Mouse (Mus musculus) forebrain, embryonic 16.5 days (tissue): ENCODE results near the gene Tmbim4. TPM values are rescaled to one million over a fixed set of nuclear protein-coding genes. Genes with fewer than 3 reads are reported as not detected.

Source experiments
- ATAC-seq: fragments of 200-750 bp; cut with Nextera tagmentation; 2 replicates; pipeline ENCODE4 v1.8.0; 2017; ENCODE audit warnings: mild to moderate bottlenecking, moderate library complexity
- H3K27ac ChIP-seq: fragments of 300-500 bp; sonication (generic); 2 replicates; pipeline ENCODE4 v1.5.1; 2014; ENCODE audit warnings: low read length, control low read depth
- H3K27me3 ChIP-seq: fragments of 300-500 bp; sonication (generic); replicated peaks from 2 replicates; pipeline ENCODE4 v1.6.1; 2014; ENCODE audit warnings: low read length; ENCODE audit not compliant: control insufficient read depth, insufficient read depth
- H3K36me3 ChIP-seq: fragments of 300-500 bp; sonication (generic); 2 replicates; pipeline ENCODE4 v1.6.1; 2014; ENCODE audit not compliant: control insufficient read depth, insufficient read depth
- H3K4me1 ChIP-seq: fragments of 300-500 bp; sonication (generic); replicated peaks from 2 replicates; pipeline ENCODE4 v1.6.1; 2014; ENCODE audit warnings: low read length; ENCODE audit not compliant: control insufficient read depth, insufficient read depth
- H3K4me2 ChIP-seq: fragments of 300-500 bp; sonication (generic); 2 replicates; pipeline ENCODE4 v1.6.1; 2014; ENCODE audit warnings: mild to moderate bottlenecking, low read length, control low read depth
- H3K4me3 ChIP-seq: fragments of 300-500 bp; sonication (generic); replicated peaks from 2 replicates; pipeline ENCODE4 v1.5.1; 2014; ENCODE audit warnings: mild to moderate bottlenecking, low read length, control low read depth
- H3K9ac ChIP-seq: fragments of 300-500 bp; sonication (generic); replicated peaks from 2 replicates; pipeline ENCODE4 v1.6.1; 2014; ENCODE audit warnings: low read depth, low read length, control low read depth
- H3K9me3 ChIP-seq: fragments of 300-500 bp; sonication (generic); 2 replicates; pipeline ENCODE4 v1.6.1; 2016; ENCODE audit warnings: low read length; ENCODE audit not compliant: control insufficient read depth
- WGBS: fragments of 180-500 bp; shearing (Covaris S2); extraction: QIAGEN DNeasy Blood & Tissue Kit; methylation state at CpG from one replicate; pipeline ENCODE4 v1.1.7; 2014; 5-methylcytosine and 5-hydroxymethylcytosine counted together
- polyA plus RNA-seq: library from polyadenylated mRNA; unstranded; fragments of >200 nt; fragmentation: Nextera tagmentation; extraction: Ambion mirVana; gene quantifications from 2 replicates; pipeline ENCODE4 v1.2.1, GENCODE M21; 2015

The Tmbim4 gene
- polyA plus RNA-seq, 1 experiment from 2014 or later = 80.7 TPM

DNA sequence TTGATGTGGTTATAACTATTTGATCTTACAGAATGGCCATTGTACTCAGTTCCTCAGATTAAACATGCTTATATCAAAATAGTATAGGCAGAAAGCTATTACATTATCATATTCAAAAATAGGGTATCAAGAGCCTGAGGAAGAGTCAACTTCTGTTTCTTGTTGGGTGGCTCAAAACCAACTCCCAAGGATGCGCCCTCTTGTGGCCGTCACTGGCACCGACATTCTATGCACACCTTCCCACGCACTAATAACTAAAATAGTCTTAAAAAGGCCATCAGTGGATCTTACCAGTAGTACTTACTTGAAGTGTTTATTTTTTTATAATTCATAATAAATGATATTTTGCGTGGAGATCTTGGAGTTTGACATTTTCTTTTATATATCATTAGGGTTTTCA, 30.3 kb downstream of the Tmbim4 start:
- H3K9me3 ChIP-seq = no peaks in the 10 kb centered on the region
- no peak overlapping the region for H3K9ac ChIP-seq
- H3K4me2 ChIP-seq = no peak overlapping the region
- H3K4me1 ChIP-seq = peaks cover 14% of the 10 kb centered on the region
- no peak overlapping the region for H3K27ac ChIP-seq
- H3K27me3 ChIP-seq = no peaks in the 10 kb centered on the region
- H3K4me3 ChIP-seq = no peak overlapping the region
- ATAC-seq = no peak
- H3K36me3 ChIP-seq = peaks cover 7% of the 10 kb centered on the region; the same call in 1 of the 2 replicates
- 26% methylated on average over 5 of the region's 5 CpGs for WGBS

DNA sequence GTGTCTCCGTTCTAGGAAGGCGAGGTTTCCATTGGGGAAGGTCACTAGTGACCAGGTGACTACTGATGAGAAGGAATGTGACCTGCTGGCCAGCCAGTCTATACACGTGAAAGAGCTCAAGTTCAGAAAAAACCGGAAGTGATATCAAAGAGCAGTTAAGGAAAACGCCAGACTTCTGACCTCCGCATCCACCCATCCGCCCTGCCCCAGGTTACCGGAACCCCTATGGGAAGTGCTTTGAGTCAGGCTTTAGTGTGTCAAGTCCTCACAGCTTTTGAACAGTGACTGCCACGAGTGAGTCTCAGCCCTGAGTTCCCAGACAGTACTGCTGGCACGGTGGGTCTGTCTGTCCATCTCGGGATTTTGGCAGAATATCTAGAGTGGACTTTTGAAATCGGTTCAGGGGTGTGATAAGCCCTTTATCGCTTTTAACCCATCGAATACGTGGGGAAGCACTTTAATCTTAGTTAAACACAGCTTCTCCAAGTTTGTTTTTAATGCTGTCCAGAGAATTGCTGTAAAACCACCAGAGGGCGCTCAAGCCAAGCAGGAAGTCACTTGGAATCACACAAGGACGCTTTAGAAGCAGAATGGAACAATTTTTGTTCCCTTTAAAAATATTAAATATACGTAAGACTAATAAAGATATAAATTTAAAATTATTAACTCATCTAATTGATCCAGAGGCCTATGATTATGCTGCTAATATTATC, 32.4 kb downstream of the Tmbim4 start:
- no peaks in the 10 kb centered on the region for H3K9me3 ChIP-seq

DNA sequence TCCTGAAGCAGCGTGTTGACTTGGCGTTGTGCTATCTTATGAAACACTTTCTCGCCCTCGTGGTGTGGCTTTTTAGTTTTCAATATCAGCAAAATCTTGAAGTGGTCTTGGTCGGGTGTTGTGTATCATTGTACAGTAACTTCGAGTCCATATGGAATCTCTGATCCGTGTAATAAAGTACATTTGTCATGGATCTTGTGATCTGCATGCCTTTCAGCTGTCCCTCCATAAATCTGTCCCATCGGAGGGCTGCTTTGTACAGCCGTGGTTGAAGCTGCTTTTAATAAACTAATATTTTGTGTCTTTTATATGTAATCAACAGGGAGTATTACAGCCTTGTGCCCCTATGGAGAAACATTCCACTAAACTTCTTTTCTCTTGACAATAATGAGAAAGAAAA, 35.5 kb downstream of the Tmbim4 start:
- no peak for ATAC-seq
- no peaks in the 10 kb centered on the region for H3K4me1 ChIP-seq
- H3K4me2 ChIP-seq = no peak overlapping the region
- no peaks in the 10 kb centered on the region for H3K9me3 ChIP-seq
- no peak overlapping the region for H3K9ac ChIP-seq
- H3K27ac ChIP-seq = no peak overlapping the region
- H3K27me3 ChIP-seq = no peaks in the 10 kb centered on the region
- no peaks in the 10 kb centered on the region for H3K36me3 ChIP-seq
- no peak overlapping the region for H3K4me3 ChIP-seq
- 86% methylated on average over 9 of the region's 9 CpGs for whole genome bisulfite sequencing

More for the DNA sequence above, 32.4 kb downstream of the Tmbim4 start:
- peaks cover 1% of the 10 kb centered on the region; the same call in 1 of the 2 replicates for H3K4me1 ChIP-seq
- H3K27me3 ChIP-seq = no peaks in the 10 kb centered on the region
- H3K27ac ChIP-seq = no peak overlapping the region
- peaks cover 7% of the 10 kb centered on the region; the same call in 1 of the 2 replicates for H3K36me3 ChIP-seq
- no peak for ATAC-seq
- H3K4me2 ChIP-seq = no peak overlapping the region
- H3K4me3 ChIP-seq = no peak overlapping the region
- WGBS = 33% methylated on average over 18 of the region's 18 CpGs
- no peak overlapping the region for H3K9ac ChIP-seq

DNA sequence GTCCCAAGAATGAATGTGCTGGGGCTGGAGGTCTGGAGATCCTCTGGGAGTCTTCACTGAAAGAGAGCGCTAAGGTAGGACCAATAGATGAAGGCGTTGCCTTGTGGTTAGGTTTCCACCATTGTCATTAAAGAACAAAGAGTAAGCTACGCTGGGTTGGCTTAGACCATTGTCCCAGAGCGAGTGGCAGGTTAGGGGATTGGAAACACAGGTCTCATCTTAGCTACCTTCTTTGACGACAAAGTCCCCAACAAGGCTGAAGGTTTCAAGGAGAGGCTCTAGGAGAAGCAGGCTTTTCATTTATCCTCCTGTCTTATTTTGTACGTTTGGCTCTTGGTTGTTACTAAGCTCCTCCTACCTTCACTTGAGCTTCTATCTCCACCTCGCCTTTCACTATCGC, 36.9 kb downstream of the Tmbim4 start:
- Histone ChIP-seq H3K27me3 (no peaks in the 10 kb centered on the region), H3K4me1 (no peaks in the 10 kb centered on the region), H3K4me2 (no peak overlapping the region), H3K9me3 (no peaks in the 10 kb centered on the region), H3K4me3 (no peak overlapping the region), H3K27ac (no peak overlapping the region), H3K9ac (no peak overlapping the region), H3K36me3 (no peaks in the 10 kb centered on the region)
- WGBS = 85% methylated on average over 8 of the region's 8 CpGs
- ATAC-seq = no peak

DNA sequence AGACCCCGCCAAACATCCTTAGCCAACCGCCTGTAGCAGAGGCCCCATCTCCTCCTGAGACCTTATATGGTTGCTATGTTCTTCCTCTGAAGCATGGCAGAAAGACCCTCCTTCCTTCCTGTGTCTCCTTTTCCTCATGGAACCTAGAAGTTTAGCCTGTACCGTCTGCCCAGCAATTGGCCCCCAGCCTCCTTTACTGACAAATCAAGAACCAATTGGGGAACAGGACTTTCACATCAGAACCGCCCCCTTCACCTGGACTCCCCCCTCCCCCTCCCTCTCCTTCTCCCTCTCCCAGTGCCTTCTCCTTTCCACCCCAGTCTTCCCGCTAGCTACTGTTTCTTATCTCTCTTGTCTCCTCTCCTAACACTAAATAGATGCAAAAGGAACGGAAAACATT, 38.1 kb downstream of the Tmbim4 start:
- H3K36me3 ChIP-seq = no peaks in the 10 kb centered on the region
- H3K4me2 ChIP-seq = no peak overlapping the region
- no peaks in the 10 kb centered on the region for H3K9me3 ChIP-seq
- H3K27me3 ChIP-seq = no peaks in the 10 kb centered on the region
- no peak overlapping the region for H3K27ac ChIP-seq
- no peak overlapping the region for H3K4me3 ChIP-seq
- no peaks in the 10 kb centered on the region for H3K4me1 ChIP-seq
- 67% methylated on average over 6 of the region's 6 CpGs for whole genome bisulfite sequencing
- ATAC-seq = no peak
- no peak overlapping the region for H3K9ac ChIP-seq

DNA sequence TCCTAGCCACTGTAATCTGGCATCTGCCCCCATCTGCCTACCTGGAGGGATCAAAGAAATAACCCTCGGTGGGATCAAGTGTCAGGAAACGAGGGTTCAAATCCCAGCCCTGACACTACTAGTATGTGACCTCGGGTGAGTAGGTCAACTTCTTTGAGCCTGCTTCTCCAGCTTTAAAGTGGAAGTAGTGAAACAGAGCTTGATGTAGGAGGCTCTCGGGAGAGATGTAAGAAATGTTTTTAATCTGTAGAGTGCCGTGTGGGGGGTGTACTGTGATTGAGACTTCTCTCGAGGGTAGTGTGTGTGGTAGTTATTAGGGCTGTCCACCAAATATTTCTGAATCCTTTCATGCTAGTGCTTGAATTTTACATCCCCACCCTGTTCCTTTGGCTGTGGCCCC, 41.0 kb downstream of the Tmbim4 start:
- Histone ChIP-seq H3K4me2 (no peak overlapping the region), H3K36me3 (no peaks in the 10 kb centered on the region), H3K27ac (no peak overlapping the region), H3K4me1 (peaks cover 3% of the 10 kb centered on the region; the same call in 1 of the 2 replicates), H3K9me3 (no peaks in the 10 kb centered on the region), H3K4me3 (no peak overlapping the region), H3K27me3 (no peaks in the 10 kb centered on the region), H3K9ac (no peak overlapping the region)
- no peak for ATAC-seq
- 84% methylated on average over 6 of the region's 6 CpGs for WGBS

DNA sequence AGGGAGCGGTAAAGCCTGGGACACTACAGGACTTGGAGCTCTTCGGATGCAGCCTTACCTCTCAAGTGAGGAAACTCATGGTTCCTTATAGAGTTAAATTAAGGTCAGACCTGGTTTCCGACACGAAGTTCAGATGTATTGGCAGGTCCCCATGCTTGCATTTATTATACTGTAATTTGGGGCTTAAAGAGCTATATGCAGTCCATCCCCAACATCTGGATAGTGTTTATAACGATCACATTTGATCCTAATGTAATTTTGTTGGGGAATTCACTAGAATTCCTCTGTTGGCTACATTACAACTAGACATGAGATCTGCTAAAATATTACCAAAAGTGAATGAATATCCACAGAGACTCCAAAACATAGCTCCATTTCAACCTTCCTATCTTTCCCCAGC, 44.3 kb downstream of the Tmbim4 start:
- no peaks in the 10 kb centered on the region for H3K36me3 ChIP-seq
- WGBS = 92% methylated on average over 5 of the region's 5 CpGs
- no peaks in the 10 kb centered on the region for H3K9me3 ChIP-seq
- H3K27ac ChIP-seq = no peak overlapping the region
- no peaks in the 10 kb centered on the region for H3K27me3 ChIP-seq
- peaks cover 3% of the 10 kb centered on the region; the same call in 1 of the 2 replicates for H3K4me1 ChIP-seq
- ATAC-seq = no peak
- no peak overlapping the region for H3K9ac ChIP-seq
- no peak overlapping the region for H3K4me3 ChIP-seq
- no peak overlapping the region for H3K4me2 ChIP-seq

DNA sequence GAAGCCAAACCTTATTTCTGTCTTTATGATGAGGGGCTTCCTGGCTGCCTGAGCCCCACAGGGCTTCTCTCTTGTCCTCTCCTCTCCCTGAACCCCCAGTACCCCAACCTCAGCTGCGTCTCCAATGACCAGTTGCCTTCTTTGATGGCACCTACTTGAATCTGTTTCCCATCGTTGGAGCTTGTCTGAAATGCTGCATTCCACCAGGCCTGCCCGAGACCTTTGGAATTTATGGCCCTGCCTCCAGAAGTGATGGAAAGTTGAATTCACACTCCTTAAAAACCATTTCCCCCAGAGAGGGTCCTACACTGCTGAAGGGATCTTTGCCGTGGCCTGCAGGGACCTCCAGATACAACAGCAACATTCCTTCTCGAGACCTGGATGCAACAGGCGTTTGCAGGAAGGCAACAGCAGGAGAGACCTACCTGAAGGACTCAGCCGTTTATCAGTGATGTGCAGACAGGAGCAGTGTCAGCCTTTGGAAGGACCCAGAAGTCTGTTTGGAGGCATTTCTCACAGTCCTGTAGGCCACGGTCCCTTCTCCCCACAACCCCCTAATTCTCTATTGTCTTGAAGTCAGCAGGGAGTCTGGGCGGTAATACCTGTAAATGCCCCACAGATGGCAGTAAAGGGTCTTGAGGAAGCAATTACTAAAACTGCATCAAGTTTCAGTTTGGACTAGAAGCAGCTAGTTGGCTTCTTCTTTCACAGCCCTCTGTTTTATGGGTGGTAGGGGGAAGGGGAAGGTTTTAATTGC, 45.8 kb downstream of the Tmbim4 start:
- 52% methylated on average over 9 of the region's 9 CpGs for WGBS
- H3K36me3 ChIP-seq = no peaks in the 10 kb centered on the region
- no peaks in the 10 kb centered on the region for H3K9me3 ChIP-seq
- no peak for ATAC-seq
- no peak overlapping the region for H3K27ac ChIP-seq
- no peak overlapping the region for H3K4me2 ChIP-seq
- H3K9ac ChIP-seq = no peak overlapping the region
- H3K4me1 ChIP-seq = peaks cover 3% of the 10 kb centered on the region; the same call in 1 of the 2 replicates
- H3K27me3 ChIP-seq = no peaks in the 10 kb centered on the region
- H3K4me3 ChIP-seq = no peak overlapping the region

DNA sequence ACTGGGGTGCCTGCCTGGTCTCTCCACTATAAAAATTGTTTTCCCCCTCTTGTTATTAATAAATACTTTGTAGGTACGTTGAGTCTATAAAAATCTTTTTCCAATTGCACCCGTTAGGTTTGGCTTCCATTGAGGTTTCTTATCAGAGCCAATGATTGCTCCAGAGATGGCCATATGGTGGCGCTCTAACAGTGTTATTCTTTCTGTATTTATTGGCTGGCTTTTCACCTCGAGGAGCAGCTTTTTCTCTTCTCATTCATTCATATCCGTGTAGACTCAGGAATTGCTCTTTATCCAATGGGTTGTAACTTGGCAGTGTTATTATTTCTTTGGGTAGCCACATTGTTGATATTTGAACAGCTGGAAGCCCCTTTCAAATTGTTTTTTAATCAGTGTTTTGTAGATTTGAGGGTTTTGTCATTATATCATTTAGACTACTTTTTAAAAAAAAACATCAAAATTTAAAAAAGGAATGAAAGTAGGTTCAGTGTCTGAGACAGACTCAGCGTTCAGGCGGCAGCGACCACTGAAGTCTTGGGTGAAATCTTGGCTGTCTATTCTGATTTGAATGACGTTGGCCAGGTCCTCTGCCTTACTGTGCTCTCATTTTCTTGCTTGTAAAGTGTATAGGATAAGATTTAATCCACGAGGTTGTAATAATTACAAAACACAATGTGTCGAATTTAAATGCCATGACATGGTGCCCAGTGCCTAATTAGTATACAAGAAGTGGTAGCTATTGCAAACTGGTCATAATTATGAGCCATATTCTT, 49.7 kb downstream of the Tmbim4 start:
- Histone ChIP-seq H3K4me3 (no peak overlapping the region), H3K9me3 (no peaks in the 10 kb centered on the region), H3K4me1 (peaks cover 3% of the 10 kb centered on the region; the same call in 1 of the 2 replicates), H3K36me3 (no peaks in the 10 kb centered on the region), H3K27me3 (0 out of 2 replicates have a peak, but pooled peaks cover 3% of the 10 kb centered on the region), H3K9ac (no peak overlapping the region), H3K4me2 (no peak overlapping the region), H3K27ac (no peak overlapping the region)
- WGBS = 43% methylated on average over 11 of the region's 11 CpGs
- no peak for ATAC-seq
